18 mouse cellular contexts compared by ENCODE assay signal in genomic region chr2:125062944-125063343, GRCm38 (mm10). TPM values are rescaled to one million over a fixed set of nuclear protein-coding genes. Genes with fewer than 3 reads are reported as not detected.
"Had no signal": no experiment of that assay in that cellular context is flagged by ENCODE, and none has a peak within 500 bp of the region (broad histone marks: within the 10 kb centered on the region; RNA-seq: fewer than 3 reads in every experiment).

No protein-coding gene starts in this region.

- H3K4me1 ChIP-seq: limb, embryonic 12.5 days; limb, embryonic 15.5 days had no signal

- H3K27ac ChIP-seq: limb, embryonic 12.5 days; limb, embryonic 15.5 days; liver, embryonic 14.5 days; macrophage; stomach, postnatal 0 days had no signal

- H3K9me3 ChIP-seq: limb, embryonic 12.5 days; limb, embryonic 15.5 days had no signal

- ATAC-seq: liver, postnatal 0 days; lung, postnatal 0 days had no signal

- DNase-seq: kidney, adult 18-20 months; kidney, adult 9 months; kidney, postnatal 14 days; kidney, postnatal 4 days; left cerebral cortex, postnatal 4 days; liver, postnatal 0 days; lung, embryonic 14.5 days; thymus, adult 2 months; thymus, postnatal 14 days; thymus, postnatal 4 days had no signal

- H3K4me2 ChIP-seq: limb, embryonic 12.5 days; limb, embryonic 15.5 days; liver, embryonic 11.5 days; lung, embryonic 14.5 days had no signal

- H3K9ac ChIP-seq: limb, embryonic 12.5 days; limb, embryonic 15.5 days; liver, embryonic 14.5 days; liver, postnatal 0 days; lung, embryonic 14.5 days had no signal

- H3K4me3 ChIP-seq: limb, embryonic 12.5 days; limb, embryonic 15.5 days had no signal

- H3K36me3 ChIP-seq: limb, embryonic 12.5 days; limb, embryonic 15.5 days had no signal

- H3K27me3 ChIP-seq: limb, embryonic 12.5 days; limb, embryonic 15.5 days had no signal

RNA-seq across cellular contexts. Expression of gene Slc24a5, which starts 5.0 kb away (rescaled TPM):
- total RNA-seq: left cerebral cortex, postnatal 4 days had no signal
- polyA plus RNA-seq: small intestine, adult 2 months; thymus, adult 2 months had no signal
